Mouse (Mus musculus): ENCODE measurements at regions not wholly inside any gene's neighbourhood (a gene's known extent, or its start where the extent isn't known, plus 50 kb on each side); places are given as distances from the start of the nearest gene placed in this dataset.

GRCm38 (mm10) chr3:137110485-137110884 lies 230.4 kb upstream of the Emcn start:
- no peaks in the 10 kb centered on the region for H3K9me3 ChIP-seq
- no peak overlapping the region for H3K4me2 ChIP-seq
- no peak overlapping the region for H3K27ac ChIP-seq
- 57% methylated on average over 4 of the region's 4 CpGs for WGBS
- no peak overlapping the region for H3K9ac ChIP-seq
- no peaks in the 10 kb centered on the region for H3K27me3 ChIP-seq
- no peaks in the 10 kb centered on the region for H3K4me1 ChIP-seq
- no peak for ATAC-seq (ENCODE audit: insufficient number of reproducible peaks, low FRiP score, low TSS enrichment, low read depth)
- no peaks in the 10 kb centered on the region for H3K36me3 ChIP-seq
- no peak overlapping the region for H3K4me3 ChIP-seq

- Histone ChIP-seq H3K9ac (no peak overlapping the region), H3K4me1 (no peaks in the 10 kb centered on the region), H3K27ac (no peak overlapping the region), H3K27me3 (no peaks in the 10 kb centered on the region), H3K4me3 (no peak overlapping the region), H3K9me3 (no peaks in the 10 kb centered on the region), H3K4me2 (no peak overlapping the region), H3K36me3 (no peaks in the 10 kb centered on the region)
- no peak for ATAC-seq (ENCODE audit: insufficient number of reproducible peaks, low FRiP score, low TSS enrichment, low read depth)
- WGBS, result 86% methylated on average over 4 of the region's 4 CpGs
Observed at GRCm38 (mm10) chr3:137129967-137130366, 210.9 kb upstream of the Emcn start.

DNA sequence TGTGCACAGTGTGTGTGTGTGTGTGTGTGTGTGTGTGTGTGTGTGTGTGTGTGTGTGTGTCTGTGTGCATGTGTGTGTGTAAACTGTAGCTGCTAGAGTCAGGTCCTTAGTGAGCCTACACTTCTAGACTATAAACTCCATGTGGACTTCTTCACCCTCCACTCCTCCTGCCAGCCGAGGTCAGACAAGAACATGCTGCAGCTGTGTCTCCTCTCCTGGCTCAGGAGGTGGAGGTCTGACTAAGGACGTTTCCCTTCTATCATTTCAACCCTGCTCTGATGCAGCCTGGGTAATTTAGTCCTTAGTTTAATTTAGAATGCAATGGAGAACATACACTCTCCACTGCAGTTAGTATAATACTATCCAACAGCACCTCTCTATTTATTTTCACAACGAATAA lies 198.8 kb upstream of the Emcn start:
- no peak overlapping the region for H3K9ac ChIP-seq
- WGBS, result 55% methylated on average over 3 of the region's 3 CpGs
- H3K4me3 ChIP-seq, result no peak overlapping the region
- H3K4me2 ChIP-seq, result no peak overlapping the region
- no peaks in the 10 kb centered on the region for H3K27me3 ChIP-seq
- no peaks in the 10 kb centered on the region for H3K36me3 ChIP-seq
- no peak overlapping the region for H3K27ac ChIP-seq
- no peak for ATAC-seq (ENCODE audit: insufficient number of reproducible peaks, low FRiP score, low TSS enrichment, low read depth)
- no peaks in the 10 kb centered on the region for H3K9me3 ChIP-seq
- H3K4me1 ChIP-seq, result no peaks in the 10 kb centered on the region

GRCm38 (mm10) chr3:137146062-137146461 lies 194.8 kb upstream of the Emcn start:
- H3K27ac ChIP-seq, result no peak overlapping the region
- H3K4me3 ChIP-seq, result no peak overlapping the region
- H3K36me3 ChIP-seq, result no peaks in the 10 kb centered on the region
- H3K4me1 ChIP-seq, result no peaks in the 10 kb centered on the region
- H3K9ac ChIP-seq, result no peak overlapping the region
- H3K4me2 ChIP-seq, result no peak overlapping the region
- ATAC-seq (ENCODE audit: insufficient number of reproducible peaks, low FRiP score, low TSS enrichment, low read depth), result no peak
- no peaks in the 10 kb centered on the region for H3K9me3 ChIP-seq
- no peaks in the 10 kb centered on the region for H3K27me3 ChIP-seq

GRCm38 (mm10) chr3:137147405-137147804 lies 193.5 kb upstream of the Emcn start:
- Histone ChIP-seq H3K9me3 (no peaks in the 10 kb centered on the region), H3K4me1 (no peaks in the 10 kb centered on the region), H3K4me3 (no peak overlapping the region), H3K4me2 (no peak overlapping the region), H3K36me3 (no peaks in the 10 kb centered on the region), H3K9ac (no peak overlapping the region), H3K27ac (no peak overlapping the region), H3K27me3 (no peaks in the 10 kb centered on the region)
- no peak for ATAC-seq (ENCODE audit: insufficient number of reproducible peaks, low FRiP score, low TSS enrichment, low read depth)
- WGBS, result 81% methylated on average over 5 of the region's 5 CpGs

DNA sequence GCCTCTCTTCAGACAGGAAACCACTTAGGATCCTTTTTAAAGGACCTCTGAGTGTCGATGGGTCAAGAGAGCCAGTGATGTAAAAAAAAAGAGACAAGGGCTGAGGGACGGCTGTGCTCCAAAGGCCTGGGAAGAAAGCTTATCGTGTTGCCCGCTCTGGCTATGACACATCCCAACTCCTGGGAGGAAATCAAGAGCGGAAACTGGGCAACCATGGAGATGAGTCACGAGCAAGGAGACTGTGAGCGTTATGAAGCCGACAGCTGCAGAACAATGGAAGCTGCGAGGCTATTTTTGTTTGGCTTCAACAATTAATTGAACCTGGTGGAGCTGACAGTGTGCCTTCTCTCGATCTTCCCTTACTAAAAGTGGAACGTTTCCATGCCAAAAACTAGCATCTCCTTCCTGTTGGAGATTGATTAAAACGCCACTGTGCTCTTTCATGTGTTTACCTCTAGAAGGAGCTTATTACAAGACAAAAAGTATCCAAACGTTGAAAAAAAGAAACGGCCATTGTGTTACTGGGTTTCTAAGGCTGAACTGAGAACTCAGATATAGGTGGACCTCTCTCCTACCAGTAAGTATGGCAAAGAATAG lies 190.4 kb upstream of the Emcn start:
- Histone ChIP-seq H3K4me2 (no peak overlapping the region), H3K9me3 (no peaks in the 10 kb centered on the region), H3K4me3 (no peak overlapping the region), H3K4me1 (no peaks in the 10 kb centered on the region), H3K27me3 (no peaks in the 10 kb centered on the region), H3K27ac (no peak overlapping the region; the same call in 1 of the 2 replicates), H3K36me3 (no peaks in the 10 kb centered on the region), H3K9ac (no peak overlapping the region)
- WGBS, result 81% methylated on average over 14 of the region's 14 CpGs
- no peak for ATAC-seq (ENCODE audit: insufficient number of reproducible peaks, low FRiP score, low TSS enrichment, low read depth)

DNA sequence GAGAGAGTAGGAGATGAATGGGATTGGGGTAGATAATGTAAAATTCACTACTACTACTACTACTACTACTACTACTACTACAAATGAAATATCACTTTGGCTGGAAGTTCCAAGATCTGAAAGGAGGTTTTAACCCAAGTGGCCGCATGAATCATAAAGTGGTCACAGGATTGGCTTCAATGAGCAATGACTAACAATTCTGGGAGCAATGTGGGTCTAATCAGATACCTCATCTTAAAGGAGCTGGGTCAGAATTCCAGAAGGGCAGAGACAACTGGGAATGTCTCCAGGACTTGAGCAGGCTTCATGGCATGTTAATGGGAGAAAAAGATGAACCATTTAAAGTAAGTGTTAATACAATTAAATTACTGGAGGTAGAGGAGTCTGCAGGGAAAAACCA lies 189.4 kb upstream of the Emcn start:
- Histone ChIP-seq H3K9me3 (no peaks in the 10 kb centered on the region), H3K4me3 (no peak overlapping the region), H3K4me2 (no peak overlapping the region), H3K9ac (no peak overlapping the region), H3K4me1 (no peaks in the 10 kb centered on the region), H3K36me3 (no peaks in the 10 kb centered on the region), H3K27ac (no peak overlapping the region), H3K27me3 (no peaks in the 10 kb centered on the region)
- no peak for ATAC-seq (ENCODE audit: insufficient number of reproducible peaks, low FRiP score, low TSS enrichment, low read depth)
- 82% methylated on average over 1 of the region's 1 CpGs for WGBS

GRCm38 (mm10) chr3:137153234-137153633 lies 187.6 kb upstream of the Emcn start:
- no peaks in the 10 kb centered on the region for H3K9me3 ChIP-seq
- no peak overlapping the region for H3K4me3 ChIP-seq
- H3K4me2 ChIP-seq, result no peak overlapping the region
- H3K27me3 ChIP-seq, result no peaks in the 10 kb centered on the region
- WGBS, result 80% methylated on average over 6 of the region's 6 CpGs
- no peaks in the 10 kb centered on the region for H3K4me1 ChIP-seq
- H3K27ac ChIP-seq, result no peak overlapping the region
- H3K9ac ChIP-seq, result no peak overlapping the region
- ATAC-seq (ENCODE audit: insufficient number of reproducible peaks, low FRiP score, low TSS enrichment, low read depth), result no peak
- H3K36me3 ChIP-seq, result no peaks in the 10 kb centered on the region

GRCm38 (mm10) chr3:137154200-137155042 lies 186.4 kb upstream of the Emcn start:
- Histone ChIP-seq H3K9ac (no peak overlapping the region), H3K4me2 (no peak overlapping the region), H3K4me1 (no peaks in the 10 kb centered on the region), H3K4me3 (no peak overlapping the region), H3K36me3 (no peaks in the 10 kb centered on the region), H3K27me3 (no peaks in the 10 kb centered on the region), H3K9me3 (no peaks in the 10 kb centered on the region), H3K27ac (no peak overlapping the region)
- WGBS, result 86% methylated on average over 9 of the region's 9 CpGs
- ATAC-seq (ENCODE audit: insufficient number of reproducible peaks, low FRiP score, low TSS enrichment, low read depth), result no peak

DNA sequence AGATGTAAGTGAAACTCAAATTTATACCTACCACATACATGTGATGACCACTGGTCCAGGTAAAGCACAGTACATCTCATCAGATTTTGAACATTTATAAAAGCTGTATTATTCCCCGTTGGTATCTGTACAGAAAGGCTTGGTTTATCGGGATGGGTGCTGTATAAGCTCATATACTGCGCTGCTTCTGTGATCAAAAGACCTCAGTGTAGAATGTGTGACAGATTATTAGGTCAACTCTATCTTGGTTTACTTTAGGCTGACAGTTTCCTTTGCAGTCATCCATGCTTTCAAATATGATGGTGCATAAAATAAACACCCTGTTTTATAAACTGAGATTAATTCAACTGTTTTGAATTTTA lies 185.8 kb upstream of the Emcn start:
- 89% methylated on average over 3 of the region's 3 CpGs for WGBS
- no peak overlapping the region for H3K27ac ChIP-seq
- no peak for ATAC-seq (ENCODE audit: insufficient number of reproducible peaks, low FRiP score, low TSS enrichment, low read depth)

GRCm38 (mm10) chr3:137156250-137156975 lies 184.5 kb upstream of the Emcn start:
- Histone ChIP-seq H3K27me3 (no peaks in the 10 kb centered on the region), H3K27ac (no peak overlapping the region), H3K9ac (no peak overlapping the region), H3K9me3 (no peaks in the 10 kb centered on the region), H3K4me3 (no peak overlapping the region), H3K4me2 (no peak overlapping the region), H3K4me1 (no peaks in the 10 kb centered on the region), H3K36me3 (no peaks in the 10 kb centered on the region)
- 58% methylated on average over 11 of the region's 11 CpGs for WGBS
- ATAC-seq (ENCODE audit: insufficient number of reproducible peaks, low FRiP score, low TSS enrichment, low read depth), result no peak

More for the DNA sequence above, 185.8 kb upstream of the Emcn start:
- Histone ChIP-seq H3K9me3 (no peaks in the 10 kb centered on the region), H3K9ac (no peak overlapping the region), H3K27me3 (no peaks in the 10 kb centered on the region), H3K36me3 (no peaks in the 10 kb centered on the region), H3K4me1 (no peaks in the 10 kb centered on the region), H3K4me2 (no peak overlapping the region), H3K4me3 (no peak overlapping the region)

- ATAC-seq (ENCODE audit: insufficient number of reproducible peaks, low FRiP score, low TSS enrichment, low read depth), result no peak
- Histone ChIP-seq H3K9me3 (no peaks in the 10 kb centered on the region), H3K4me2 (no peak overlapping the region), H3K27ac (no peak overlapping the region), H3K36me3 (no peaks in the 10 kb centered on the region), H3K4me1 (no peaks in the 10 kb centered on the region), H3K9ac (no peak overlapping the region), H3K27me3 (no peaks in the 10 kb centered on the region), H3K4me3 (no peak overlapping the region)
- 91% methylated on average over 1 of the region's 1 CpGs for WGBS
Observed at GRCm38 (mm10) chr3:137189035-137189434, 151.8 kb upstream of the Emcn start.
